Mouse (Mus musculus) heart, postnatal 25 days (tissue): ENCODE measurements at regions not wholly inside any gene's neighbourhood (a gene's known extent, or its start where the extent isn't known, plus 50 kb on each side); places are given as distances from the start of the nearest gene placed in this dataset.

Experiments
- DNase-seq: peaks from one replicate; pipeline ENCODE4 v3.0.0; 2022; ENCODE audit warnings: low spot score
- intact Hi-C: fragments of 180-260 bp; cut with DNase I; formaldehyde crosslinking; loops from one replicate; pipeline ENCODE4 v1.15.1; 2025

GRCm38 (mm10) chr13:93992961-93993360, 64.6 kb upstream of the Lhfpl2 start:
- DNase-seq = no peak
- intact Hi-C loops = no loop called here

- intact Hi-C loops = no loop called here
- DNase-seq = no peak
These were observed 62.2 kb upstream of the Lhfpl2 start for GRCm38 (mm10) chr13:93995423-93995822.

GRCm38 (mm10) chr13:93996535-93997382, 60.8 kb upstream of the Lhfpl2 start:
- intact Hi-C loops = no loop called here
- peak; percentile 27 for DNase-seq

GRCm38 (mm10) chr13:93997981-93998380, 59.6 kb upstream of the Lhfpl2 start:
- intact Hi-C loops = no loop called here

GRCm38 (mm10) chr13:93998406-93998805, 59.2 kb upstream of the Lhfpl2 start:
- intact Hi-C loops = no loop called here
- no peak for DNase-seq

More at GRCm38 (mm10) chr13:93997981-93998380, 59.6 kb upstream of the Lhfpl2 start:
- DNase-seq = no peak

- no peak for DNase-seq
- intact Hi-C loops = no loop called here
These were observed 53.8 kb upstream of the Lhfpl2 start for GRCm38 (mm10) chr13:94003816-94004215.

GRCm38 (mm10) chr13:94004417-94004816, 53.2 kb upstream of the Lhfpl2 start:
- intact Hi-C loops = no loop called here

GRCm38 (mm10) chr13:94005880-94006279, 51.7 kb upstream of the Lhfpl2 start:
- no peak for DNase-seq
- intact Hi-C loops = no loop called here

More at GRCm38 (mm10) chr13:94004417-94004816, 53.2 kb upstream of the Lhfpl2 start:
- no peak for DNase-seq
